Mouse (Mus musculus): ENCODE measurements around the gene Fubp1.

The Fubp1 gene

GRCm38 (mm10) chr3:152282126-152282525 lies 71.9 kb downstream of the Fubp1 start:
- no peak for DNase-seq

DNA sequence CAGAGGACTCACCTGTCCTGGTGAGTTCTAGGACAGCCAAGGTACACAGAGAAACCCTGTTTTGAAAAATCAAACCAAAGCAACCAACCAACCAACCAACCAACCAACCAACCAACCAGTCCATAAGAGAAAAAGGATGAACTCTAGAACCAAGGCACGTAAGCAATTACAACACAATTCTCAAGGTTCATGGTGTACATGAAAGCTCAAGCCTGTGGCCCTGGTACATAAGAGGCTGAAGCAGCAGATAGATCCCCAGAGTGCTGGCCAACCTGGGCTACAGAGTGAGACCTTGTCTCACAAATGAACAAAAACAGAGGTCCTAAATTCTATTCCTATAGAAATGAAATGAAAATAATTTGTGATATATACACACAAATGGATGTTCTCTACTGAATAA lies 74.1 kb downstream of the Fubp1 start:
- no peak for DNase-seq

DNA sequence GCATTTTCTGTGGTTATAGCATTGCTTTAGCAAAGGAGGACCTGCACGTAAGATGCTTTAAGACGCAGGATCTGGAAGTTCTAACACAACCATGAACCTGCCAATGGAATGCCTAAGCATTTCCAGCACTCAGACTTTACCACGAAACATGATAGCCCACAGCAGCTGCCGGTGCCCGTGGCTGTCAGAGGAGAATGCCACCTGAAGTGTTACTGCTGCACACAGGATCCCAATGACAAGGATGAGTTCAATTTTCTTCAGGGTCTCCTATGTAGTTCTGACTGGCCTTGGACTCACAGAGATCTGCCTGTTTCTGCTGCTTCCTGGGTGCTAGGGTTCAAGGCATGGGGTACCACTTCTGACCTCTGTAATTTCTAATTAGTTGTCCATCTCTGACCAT lies 74.5 kb downstream of the Fubp1 start:
- no peak for DNase-seq

Measured in kidney, adult 11 months (tissue).